Mouse (Mus musculus): ENCODE data around the gene Rimbp2.
A peak's percentile ranks its signal among the peaks of the same experiment; 100 is the strongest.

The Rimbp2 gene

DNA sequence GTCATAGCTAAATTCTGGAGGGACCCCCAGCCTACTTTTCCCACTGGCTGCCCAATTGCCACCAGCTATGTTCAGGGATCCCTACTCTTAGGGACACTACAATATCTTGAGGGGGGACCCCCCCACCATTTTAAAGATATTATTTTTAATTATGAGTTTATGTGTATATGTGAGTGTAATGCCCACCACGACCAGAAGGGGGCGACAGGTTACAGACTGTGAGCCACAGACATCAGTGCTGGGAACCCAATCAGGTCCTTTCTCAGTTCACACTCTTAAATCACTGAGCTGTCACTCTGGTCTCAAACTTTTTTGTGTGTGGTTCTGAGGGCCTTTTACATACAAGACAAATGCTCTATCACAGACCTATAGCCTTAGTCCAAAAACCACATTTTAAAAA, 109.3 kb downstream of the Rimbp2 start:
- no peak for DNase-seq (ENCODE audit: low read depth)

DNA sequence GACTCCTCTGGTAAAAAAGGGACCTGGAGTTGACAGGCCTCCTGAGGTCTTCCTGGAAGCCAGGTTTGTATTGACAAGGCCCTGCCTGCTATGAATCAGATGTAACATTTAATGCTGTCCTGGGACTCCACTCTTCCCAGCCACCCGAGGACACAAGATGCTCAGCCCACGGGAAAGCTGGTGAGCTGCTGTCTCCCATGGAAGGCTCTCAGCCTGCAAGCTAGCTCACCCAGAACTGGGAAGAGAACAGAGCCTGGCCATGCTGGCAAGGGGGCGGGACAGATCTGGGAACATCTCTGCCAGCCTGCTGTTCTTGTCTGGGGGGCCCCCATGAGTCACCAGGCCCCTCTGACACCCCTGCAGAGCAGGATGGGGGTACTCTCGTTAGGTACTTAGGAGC, 111.7 kb downstream of the Rimbp2 start:
- DNase-seq (ENCODE audit: low read depth), result no peak

DNA sequence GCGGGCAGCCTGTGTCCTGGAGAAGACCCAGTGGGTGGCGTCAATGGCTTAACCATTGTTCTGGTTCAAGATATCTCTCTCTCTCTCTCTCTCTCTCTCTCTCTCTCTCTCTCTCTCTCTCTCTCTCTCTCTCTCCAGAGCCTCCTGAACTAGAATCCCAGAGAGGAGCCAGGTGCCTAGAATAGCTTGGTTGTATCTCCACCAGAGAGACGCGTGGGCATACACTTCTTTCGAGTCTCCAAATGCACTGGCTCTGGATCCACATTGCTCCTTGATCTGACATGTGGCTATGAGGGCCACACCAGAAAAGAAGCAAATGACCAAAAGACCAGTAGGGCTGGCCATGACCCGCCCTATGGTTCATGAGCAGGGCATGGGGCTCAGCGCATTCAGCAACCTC, 116.2 kb downstream of the Rimbp2 start:
- DNase-seq (ENCODE audit: low read depth), result no peak

DNA sequence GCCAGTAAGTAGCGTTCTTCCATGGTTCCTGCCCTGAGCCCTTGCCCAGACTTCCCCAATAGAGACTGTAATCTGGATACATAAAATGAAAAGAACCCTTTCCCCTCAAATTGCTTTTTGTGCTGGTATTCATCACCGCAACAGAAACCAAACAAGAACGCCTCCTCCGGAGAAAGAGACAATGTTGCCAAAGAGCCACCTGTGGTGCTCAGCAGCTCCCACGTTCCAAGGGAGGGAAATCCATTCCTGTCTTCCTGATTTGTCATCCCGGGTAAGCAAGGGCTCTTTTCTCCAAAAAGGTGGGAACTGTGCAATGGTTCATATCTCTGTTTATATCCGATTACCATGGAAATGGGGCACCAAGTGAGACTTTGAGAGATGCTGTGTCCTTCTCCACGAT, 119.2 kb downstream of the Rimbp2 start:
- DNase-seq (ENCODE audit: low read depth), result no peak

DNA sequence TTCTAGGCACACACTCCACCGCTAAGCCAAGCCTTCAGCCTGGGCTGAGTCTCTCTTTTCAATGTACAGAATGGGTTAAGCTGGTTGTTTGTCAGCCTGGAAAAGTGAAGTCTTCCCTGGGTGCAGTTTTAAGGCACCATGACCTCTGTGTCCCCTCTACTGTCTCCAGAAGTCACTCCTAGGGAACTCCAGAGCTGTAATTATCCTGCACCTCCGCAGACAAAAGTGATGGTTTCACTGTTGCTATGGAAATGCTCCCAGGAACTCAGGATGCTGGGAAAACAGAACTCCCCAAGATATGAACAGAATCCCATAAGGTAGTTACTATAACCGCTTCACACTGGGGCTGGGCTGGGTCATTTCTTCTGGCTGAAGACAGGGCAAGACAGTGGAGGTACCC, 130.4 kb downstream of the Rimbp2 start:
- no peak for DNase-seq (ENCODE audit: low read depth)

DNA sequence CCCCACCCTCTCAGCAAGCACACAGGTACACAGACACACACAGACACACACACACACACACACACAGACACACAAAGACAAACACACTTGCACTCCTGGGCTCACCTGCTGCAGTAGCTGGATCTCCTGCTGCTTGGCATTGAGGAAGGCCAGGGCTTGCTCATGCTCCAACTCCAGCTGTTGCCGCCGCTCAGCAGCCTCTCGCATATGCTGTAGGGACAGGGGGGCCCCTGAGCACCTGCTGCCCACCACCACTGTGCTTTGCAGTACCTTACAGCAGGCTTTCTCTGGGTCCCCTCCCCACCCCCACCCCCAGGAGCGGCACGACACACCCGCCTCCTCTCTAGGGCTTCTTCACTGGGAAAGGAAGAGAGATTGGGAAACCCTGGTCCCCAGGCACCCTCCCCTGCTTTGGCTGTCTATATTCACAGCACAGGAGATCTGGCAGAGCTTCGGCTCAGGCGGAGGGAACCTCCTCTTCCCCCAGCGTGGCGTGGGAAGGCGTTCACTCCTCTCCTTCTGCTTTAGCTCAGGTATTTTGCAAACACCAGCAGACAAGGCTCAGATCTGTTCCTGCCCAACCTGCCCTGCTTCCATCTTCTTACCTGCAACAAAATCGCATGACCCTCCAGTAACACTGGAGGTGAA, 133.5 kb downstream of the Rimbp2 start:
- DNase-seq (ENCODE audit: low read depth), result no peak

DNA sequence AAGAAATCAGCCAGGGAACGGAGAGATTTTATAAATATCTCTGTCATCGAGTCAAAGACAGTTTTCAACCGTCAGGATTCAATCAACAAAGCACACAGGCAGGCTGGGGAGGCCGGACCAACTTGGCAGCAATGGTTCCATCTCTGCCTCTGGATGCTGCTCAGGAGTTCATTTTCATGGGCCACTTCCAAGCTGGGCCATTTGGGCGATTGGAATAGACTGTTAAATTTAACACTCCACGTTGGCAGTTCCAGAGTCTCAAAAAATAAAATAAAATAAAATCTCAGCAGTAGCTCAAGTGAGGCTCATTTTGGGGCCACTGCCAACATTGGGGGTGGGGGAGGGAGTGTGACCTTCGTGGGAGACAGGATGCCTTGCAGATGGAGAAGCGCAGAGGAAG, 137.7 kb downstream of the Rimbp2 start:
- DNase-seq (ENCODE audit: low read depth), result no peak

DNA sequence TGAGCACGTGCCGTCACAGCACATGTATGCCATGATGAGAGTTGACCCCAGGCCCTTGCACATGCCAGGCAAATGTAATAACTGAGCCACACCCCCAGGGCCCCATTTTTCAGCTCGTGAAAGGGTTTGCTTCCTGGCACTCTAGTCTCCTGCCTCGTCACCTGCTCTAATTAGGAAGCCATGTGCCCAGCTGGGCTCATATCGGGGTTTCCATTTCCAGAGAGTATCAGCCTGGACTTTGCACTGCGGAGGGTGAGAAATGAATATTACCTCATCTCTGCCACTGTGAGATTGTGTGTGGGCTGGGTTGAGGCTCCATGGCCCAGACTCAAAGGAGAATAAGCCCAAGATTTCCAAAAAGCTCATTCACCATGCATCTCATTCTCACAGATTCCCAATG, 138.2 kb downstream of the Rimbp2 start:
- DNase-seq (ENCODE audit: low read depth), result no peak

DNA sequence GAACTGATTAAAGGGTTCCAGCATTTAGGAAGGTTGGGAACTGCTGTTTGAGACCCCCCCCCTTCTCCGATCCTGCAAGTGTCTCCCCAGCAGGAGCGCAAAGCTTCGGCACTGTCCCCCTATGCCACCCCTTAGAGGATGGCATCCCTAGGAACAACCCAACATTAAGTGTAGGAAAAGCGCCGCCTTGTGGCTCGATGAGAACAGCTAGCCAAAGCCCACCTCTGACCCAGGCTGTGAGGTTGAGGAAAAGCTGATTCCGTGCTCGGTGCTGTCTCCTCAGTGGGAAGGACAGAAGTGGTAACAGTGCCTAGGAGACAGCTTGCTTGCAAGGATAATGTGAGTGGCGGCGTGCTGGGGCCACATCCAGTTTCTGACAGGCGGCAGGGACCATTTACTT, 140.2 kb downstream of the Rimbp2 start:
- no peak for DNase-seq (ENCODE audit: low read depth)

DNA sequence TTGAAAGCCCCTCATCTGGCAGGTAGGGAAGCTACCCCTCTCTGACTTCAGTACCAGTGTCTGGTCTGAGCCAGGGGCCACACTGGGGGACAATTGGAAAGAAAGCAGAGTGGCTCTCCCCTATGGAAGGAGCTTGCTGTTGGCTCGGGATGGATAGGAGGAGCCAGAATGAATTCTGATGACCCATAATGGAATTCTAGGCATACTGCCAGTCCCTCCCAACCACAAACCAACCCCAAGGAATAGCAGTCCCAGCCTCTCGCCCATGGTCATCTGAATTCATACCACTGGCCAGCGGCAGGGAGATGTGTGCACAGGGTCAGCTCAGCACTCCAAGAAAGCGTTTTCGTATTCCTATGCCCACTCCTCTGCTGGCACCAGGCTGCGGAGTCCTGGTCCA, 141.9 kb downstream of the Rimbp2 start:
- peak; percentile 44 for DNase-seq (ENCODE audit: low read depth)

DNA sequence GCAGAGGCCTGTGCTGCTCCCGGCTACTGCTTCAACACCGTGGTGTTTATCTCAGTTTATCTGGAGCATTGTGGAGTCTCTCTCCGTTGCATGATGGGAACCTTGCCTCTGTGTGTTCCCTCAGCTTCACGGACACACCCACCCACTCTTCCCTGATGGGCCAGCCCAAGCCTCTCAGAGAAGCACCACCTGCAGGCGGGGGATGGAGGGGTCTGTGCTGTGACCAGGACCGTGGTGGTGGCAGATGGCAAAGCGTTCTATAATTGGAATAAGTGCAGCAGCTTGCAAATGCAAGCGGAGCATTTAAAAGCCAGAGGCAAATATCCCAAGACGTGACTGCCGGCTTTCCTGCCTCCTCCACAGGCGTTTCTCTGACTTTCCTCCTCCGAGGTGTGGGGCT, 143.3 kb downstream of the Rimbp2 start:
- no peak for DNase-seq (ENCODE audit: low read depth)

DNA sequence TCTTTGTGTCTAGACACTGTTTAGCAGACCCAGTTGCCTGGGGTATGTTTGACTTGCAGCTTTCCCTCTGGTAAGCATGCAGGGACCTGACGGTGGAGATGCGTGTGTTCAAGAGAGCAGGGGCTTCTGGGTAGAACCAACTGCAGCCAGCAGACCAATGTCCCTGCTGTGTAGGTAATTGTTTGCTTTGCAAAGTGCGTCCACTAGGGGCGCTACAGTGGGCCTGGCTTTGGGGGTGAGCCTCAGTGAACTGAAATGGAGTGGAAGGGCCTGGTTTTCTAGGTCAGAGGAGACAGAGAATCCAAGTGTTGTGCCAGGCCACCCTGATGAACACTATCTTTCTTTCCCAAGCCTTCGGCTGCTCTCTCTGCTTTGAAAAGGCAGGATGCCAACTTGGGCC, 143.9 kb downstream of the Rimbp2 start:
- DNase-seq (ENCODE audit: low read depth), result peak; percentile 8

DNA sequence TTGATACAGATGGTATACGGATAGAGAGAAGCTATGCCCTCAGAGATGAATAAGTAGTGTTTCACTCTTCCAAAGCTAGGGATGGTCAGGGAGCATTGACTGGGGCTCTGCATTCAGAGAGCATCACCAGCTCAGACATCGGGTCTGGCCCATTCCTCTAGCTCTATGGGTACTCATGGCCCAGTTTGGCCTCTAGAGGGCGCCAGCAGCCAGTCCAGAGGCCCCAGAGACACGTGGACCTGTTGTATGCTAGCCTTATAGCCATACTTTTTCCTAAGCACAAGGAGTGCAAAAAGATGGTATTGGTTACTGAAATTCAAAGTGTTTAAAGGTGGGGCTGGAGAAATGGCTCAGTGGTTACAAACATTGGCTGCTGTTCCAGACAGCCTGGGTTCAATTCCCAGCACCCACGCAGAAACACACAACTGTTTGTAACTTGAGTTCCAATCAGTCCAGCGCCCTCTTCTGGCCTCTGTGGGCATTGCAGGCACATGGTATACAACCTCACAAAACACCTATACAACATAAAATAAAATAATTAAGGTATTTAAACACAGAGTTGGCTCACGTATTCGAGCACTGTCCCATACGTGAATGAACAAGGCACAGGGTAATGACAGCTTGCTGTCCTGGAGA, 144.6 kb downstream of the Rimbp2 start:
- peak; percentile 48 for DNase-seq (ENCODE audit: low read depth)

DNA sequence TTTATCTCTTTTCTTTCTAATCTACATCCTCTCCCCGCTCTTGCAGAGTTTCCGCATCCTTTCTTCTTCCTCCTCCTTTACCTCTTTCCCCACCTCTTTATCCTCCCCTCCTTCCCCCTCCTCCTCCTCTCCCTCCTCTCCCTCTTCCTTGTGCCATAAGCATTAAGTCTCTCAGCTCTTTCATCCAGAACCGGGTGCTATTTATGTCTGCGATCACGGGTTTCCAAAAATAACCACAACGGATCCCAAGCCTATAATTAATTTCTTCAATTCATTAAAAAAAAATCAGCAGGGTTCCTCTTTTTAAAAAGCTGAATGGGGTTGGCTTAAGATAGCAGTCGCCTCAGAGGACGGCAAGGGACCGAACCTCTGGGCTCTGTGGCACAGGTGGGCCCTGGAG, 145.9 kb downstream of the Rimbp2 start:
- DNase-seq (ENCODE audit: low read depth), result no peak

DNA sequence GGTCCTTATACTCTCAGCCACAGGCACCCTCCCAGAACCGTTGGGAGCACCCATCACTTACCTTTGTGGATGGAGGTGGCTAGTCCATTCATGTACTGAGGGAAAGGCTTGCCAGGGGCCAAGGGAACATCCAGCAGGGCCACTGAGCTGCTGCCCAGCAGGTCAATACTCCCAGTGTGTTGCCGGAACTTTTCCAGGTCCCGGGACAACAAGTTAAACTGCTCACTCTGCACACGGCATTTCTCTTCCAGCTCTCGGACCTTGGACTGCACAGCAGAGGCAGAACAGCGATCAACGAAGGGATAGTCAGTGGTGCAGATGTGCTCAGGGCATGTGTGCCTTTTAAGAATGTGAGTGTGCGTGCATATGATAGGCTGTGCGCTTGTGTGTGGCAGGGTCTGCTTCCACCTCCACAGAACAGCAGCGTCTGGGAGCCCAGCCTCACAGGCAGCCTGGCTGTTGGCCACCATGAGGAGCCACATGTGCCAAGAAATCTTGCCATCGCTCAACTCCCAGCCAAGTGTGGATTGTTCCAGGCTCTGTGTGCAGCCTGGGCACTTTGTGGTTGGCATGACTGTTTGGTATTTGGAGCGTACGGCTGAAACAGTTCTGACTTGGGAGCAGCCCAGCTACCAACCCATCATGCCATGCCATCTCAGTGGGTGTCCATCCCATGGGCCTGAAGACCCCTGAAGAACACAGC, 146.8 kb downstream of the Rimbp2 start:
- DNase-seq (ENCODE audit: low read depth), result no peak

DNA sequence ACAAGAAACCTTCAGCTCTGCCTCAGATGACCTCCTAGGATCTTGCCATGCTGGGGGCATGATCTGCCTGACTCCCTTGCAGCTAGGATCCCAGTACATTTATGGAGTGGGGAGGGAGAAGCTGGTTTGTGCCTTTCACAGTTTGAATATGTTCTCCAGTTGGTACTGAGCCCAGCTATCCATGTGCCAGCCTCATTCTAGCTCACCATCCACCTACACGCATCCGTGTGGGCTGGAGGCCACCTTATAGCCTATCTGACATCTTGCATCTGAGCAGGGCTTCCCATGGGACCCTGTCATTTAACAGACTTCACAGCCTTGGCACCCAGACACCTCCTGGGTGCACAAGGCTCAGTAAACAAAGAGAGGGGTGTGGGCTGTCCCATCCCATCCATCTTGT, 148.2 kb downstream of the Rimbp2 start:
- DNase-seq (ENCODE audit: low read depth), result no peak

DNA sequence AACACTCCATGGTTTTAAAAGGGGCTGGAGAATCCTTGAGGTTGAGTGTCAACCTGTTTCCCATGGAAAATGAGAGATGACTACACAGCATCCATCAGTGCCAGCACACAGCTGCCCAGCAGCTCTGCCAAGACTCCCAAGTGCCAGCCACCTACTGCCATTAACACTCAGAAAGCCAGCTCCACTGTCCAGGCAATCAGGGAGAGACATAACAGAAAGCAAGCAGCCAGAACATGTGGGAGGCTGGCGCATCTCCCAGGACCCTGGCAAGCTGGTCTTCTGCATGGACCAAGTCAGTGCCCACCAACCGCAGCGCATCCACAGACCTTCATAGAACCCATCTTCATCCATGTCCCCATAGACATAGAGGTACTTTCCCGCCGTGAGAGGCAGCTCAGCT, 152.7 kb downstream of the Rimbp2 start:
- DNase-seq (ENCODE audit: low read depth), result no peak

DNA sequence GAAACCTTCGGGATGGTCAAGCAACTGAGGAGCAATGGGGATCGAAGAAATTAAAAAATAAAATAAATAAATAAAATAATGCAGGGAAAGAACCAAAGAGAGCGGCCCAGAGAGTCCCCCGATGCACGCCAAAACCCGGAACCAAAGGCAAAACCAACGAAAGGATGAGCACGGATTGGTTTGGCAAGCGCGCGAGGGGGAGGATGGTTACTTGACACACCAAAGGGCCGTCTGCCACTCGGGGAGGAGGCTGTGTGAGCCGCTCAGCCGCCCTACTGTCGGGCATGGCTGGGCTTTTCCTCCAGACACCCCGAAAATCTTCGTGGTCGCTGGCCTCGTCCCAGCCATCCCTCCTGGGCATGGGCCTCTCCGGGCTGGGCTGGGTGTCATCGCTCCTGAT, 171.7 kb downstream of the Rimbp2 start:
- DNase-seq (ENCODE audit: low read depth), result no peak

DNA sequence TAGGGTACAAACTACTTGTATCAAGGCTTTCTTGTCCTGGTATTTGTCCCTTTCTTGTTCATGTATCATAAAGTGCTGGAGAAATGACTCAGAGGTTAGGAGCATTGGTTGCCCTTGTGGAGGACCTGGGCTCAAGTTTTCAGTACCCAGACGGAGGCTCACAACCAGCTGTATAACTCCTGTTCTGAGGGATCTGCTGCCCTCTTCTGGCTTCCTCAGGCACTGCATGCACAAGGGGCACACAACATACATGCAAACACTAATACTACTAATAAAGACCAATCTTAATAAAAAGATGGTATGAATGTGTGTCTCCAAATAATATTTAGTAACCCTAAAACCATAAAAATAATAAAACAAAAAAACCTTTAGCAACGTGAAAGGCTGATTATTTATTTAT, 176.9 kb downstream of the Rimbp2 start:
- DNase-seq (ENCODE audit: low read depth), result no peak

DNA sequence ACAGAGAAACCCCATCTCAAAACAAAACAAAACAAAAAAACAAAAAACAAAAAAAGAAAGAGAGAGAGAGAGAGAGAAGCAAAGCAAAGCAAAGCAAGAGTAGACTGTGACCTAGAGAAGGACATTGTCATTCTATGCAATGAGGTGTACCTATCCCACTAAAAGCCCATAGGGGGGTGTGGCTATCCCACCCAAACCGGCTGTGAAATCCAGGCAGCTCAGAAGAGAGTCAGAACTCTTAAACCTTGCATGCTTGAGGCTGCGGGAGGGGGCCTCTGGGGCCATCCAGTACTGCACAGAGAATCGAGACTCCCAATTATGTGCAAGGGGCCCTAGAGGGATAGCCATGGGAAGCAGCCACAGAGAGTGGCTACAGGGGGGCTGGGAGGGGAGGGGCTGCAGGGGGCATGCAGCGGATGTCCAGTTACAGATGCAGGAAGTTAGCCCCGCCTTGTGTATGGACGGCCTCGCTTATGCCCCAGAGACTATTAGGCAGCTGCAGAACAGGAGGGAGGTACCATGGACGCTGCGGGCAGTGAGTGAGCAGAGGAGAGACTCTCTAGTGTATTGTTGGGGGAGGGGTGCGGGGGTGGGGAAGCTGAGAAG, 184.2 kb downstream of the Rimbp2 start:
- DNase-seq (ENCODE audit: low read depth), result no peak

DNA sequence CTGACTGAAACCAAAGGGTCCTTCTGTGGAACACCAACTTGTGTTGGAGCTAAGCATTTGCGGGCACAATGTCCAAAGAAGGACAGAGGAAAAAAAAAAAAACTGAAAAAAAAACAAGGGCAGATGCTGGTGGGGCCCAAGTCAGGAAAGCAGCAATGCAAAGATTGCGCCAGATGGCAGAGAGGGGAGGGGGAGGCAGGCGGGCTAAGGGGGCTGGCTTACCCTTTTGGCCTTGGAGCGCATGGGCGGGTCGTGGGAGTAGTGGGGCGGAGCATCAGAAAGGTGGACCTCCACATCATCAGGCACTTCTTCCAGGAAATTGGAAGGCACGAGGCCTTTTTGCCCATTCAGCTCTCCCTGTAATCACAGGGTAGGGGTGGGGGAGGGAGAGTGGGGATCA, 192.2 kb downstream of the Rimbp2 start:
- DNase-seq (ENCODE audit: low read depth), result no peak

DNA sequence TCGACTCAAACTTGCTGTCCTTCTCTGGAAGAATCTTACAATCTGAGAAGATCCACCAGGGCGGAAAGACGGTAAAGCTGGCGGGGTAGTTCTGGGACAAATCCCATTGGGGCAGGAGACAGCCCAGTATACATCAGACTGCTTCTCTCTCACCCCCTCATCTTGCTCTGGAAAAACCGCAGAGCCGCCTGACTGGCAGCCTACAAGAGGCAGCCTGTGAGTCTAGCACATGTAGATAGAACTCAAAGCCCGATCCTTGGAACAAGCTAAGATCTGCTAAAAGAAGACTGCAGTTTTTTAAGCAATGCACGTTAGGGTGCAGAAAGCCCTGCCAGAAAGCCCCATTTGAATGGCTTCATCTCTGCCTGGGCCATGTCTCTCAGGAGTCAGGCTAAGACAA, 207.0 kb downstream of the Rimbp2 start:
- DNase-seq (ENCODE audit: low read depth), result no peak

DNA sequence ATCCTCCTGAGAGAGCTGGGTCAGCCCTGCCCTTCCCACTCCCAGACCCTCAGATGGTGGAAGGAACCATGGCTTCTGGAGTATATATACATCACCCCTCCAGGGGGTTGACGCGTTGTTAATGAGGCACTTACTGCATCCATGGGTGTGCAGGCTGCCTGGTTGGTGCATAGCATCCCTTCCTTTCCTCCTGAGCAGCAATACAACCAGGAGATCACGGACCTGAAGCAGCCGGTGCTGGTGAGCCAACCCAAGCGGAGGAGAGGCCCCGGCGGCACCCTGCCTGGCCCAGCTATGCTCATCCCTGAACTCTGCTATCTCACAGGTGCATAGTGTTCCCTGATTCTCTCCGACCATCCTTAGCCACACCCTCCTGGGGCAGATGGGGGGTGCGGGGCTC, 208.1 kb downstream of the Rimbp2 start:
- no peak for DNase-seq (ENCODE audit: low read depth)
